Comparison of ENCODE assay signal across 15 mouse cellular contexts in genomic region chr4:32564918-32565317, GRCm38 (mm10). TPM values are rescaled to one million over a fixed set of nuclear protein-coding genes. Genes with fewer than 3 reads are reported as not detected.
A peak's percentile ranks its signal among the peaks of the same experiment; 100 is the strongest.
DNase-seq lines count a peak whose midpoint lies in the region; ATAC-seq lines count a peak whose summit lies in the region.
"Had no signal": no experiment of that assay in that cellular context is flagged by ENCODE, and none has a peak within 500 bp of the region (broad histone marks: within the 10 kb centered on the region; RNA-seq: fewer than 3 reads in every experiment).

No protein-coding gene starts in this region.

- no peak overlapping the region for H3K9ac ChIP-seq in liver, embryonic 13.5 days
- no peak overlapping the region for H3K9ac ChIP-seq in liver, embryonic 11.5 days (ENCODE audit: low read depth, low read length)
- H3K9ac ChIP-seq: forebrain, embryonic 15.5 days had no signal

- no peaks in the 10 kb centered on the region for H3K9me3 ChIP-seq in liver, embryonic 13.5 days (replicated peaks)
- H3K9me3 ChIP-seq in liver, embryonic 11.5 days (ENCODE audit: control insufficient read depth, low read length): no peaks in the 10 kb centered on the region
- H3K9me3 ChIP-seq: forebrain, embryonic 15.5 days had no signal

- H3K36me3 ChIP-seq in liver, embryonic 13.5 days: peaks cover 4% of the 10 kb centered on the region; the same call in 1 of the 2 replicates
- H3K36me3 ChIP-seq in liver, embryonic 11.5 days (ENCODE audit: control insufficient read depth, insufficient read depth, low read length): no peaks in the 10 kb centered on the region

- H3K27ac ChIP-seq in liver, embryonic 13.5 days: 0 out of 2 replicates have a peak overlapping the region, but pooled peaks have one; percentile 30
- no peak overlapping the region for H3K27ac ChIP-seq in liver, embryonic 11.5 days (ENCODE audit: low read depth, low read length)
- peak overlapping the region; percentile 37 for H3K27ac ChIP-seq in brown adipose tissue, adult 24 weeks (replicated peaks; ENCODE audit: low read depth, low read length)
- H3K27ac ChIP-seq: forebrain, embryonic 15.5 days had no signal

- peaks cover 31% of the 10 kb centered on the region for H3K4me1 ChIP-seq in liver, embryonic 13.5 days (replicated peaks)
- peaks cover 9% of the 10 kb centered on the region; the same call in 1 of the 2 replicates for H3K4me1 ChIP-seq in liver, embryonic 11.5 days (replicated peaks; ENCODE audit: control insufficient read depth, insufficient read depth, low read length)
- H3K4me1 ChIP-seq in brown adipose tissue, adult 24 weeks (ENCODE audit: control insufficient read depth, insufficient read depth, insufficient read length, low read length): peaks cover 3% of the 10 kb centered on the region; the same call in 1 of the 2 replicates

- no peak overlapping the region for H3K4me2 ChIP-seq in liver, embryonic 13.5 days
- no peak overlapping the region for H3K4me2 ChIP-seq in liver, embryonic 11.5 days
- H3K4me2 ChIP-seq: forebrain, embryonic 15.5 days had no signal

- no peaks in the 10 kb centered on the region for H3K27me3 ChIP-seq in liver, embryonic 13.5 days
- H3K27me3 ChIP-seq in liver, embryonic 11.5 days (replicated peaks; ENCODE audit: control insufficient read depth, insufficient read depth, low read length): no peaks in the 10 kb centered on the region
- H3K27me3 ChIP-seq: forebrain, embryonic 15.5 days had no signal

- no peak for ATAC-seq in liver, embryonic 13.5 days (ENCODE audit: low read depth)
- no peak for ATAC-seq in liver, embryonic 11.5 days (replicated peaks; ENCODE audit: low FRiP score)
- ATAC-seq in CD4-positive, CD25-positive, alpha-beta regulatory T cell, adult 4 months: peak; percentile 48
- peak; percentile 81 for ATAC-seq in monocyte, adult 5-6 weeks (replicated peaks; ENCODE audit: insufficient number of reproducible peaks, low FRiP score, low TSS enrichment, poor library complexity, severe bottlenecking)
- ATAC-seq: forebrain, embryonic 15.5 days; midbrain, embryonic 16.5 days had no signal

- 29% methylated on average over 8 of the region's 8 CpGs for WGBS in liver, embryonic 13.5 days (ENCODE audit: insufficient replicate concordance)
- WGBS in liver, embryonic 11.5 days: 51% methylated on average over 8 of the region's 8 CpGs

- no peak for DNase-seq in liver, embryonic 13.5 days
- DNase-seq in liver, embryonic 11.5 days (ENCODE audit: low spot score): no peak
- no peak for DNase-seq in cerebellum, postnatal 36 days
- DNase-seq in right cerebral cortex, adult 2 months (ENCODE audit: low spot score in 2 of 2): no peak
- DNase-seq: cerebellum, postnatal 10 days; kidney, postnatal 25 days had no signal

- H3K4me3 ChIP-seq in liver, embryonic 13.5 days (replicated peaks): no peak overlapping the region
- no peak overlapping the region for H3K4me3 ChIP-seq in liver, embryonic 11.5 days (ENCODE audit: low read depth, low read length)
- H3K4me3 ChIP-seq in brown adipose tissue, adult 24 weeks (ENCODE audit: insufficient read depth, low read depth, low read length): no peak overlapping the region
- H3K4me3 ChIP-seq: forebrain, embryonic 15.5 days had no signal

RNA-seq across cellular contexts. Expression of gene Gja10, which starts 37.6 kb away (rescaled TPM):
- 0.08 TPM in 1 of 2 replicates, not detected in the other for polyA plus RNA-seq in liver, embryonic 13.5 days (2015; fragmentation: Nextera tagmentation; extraction: Ambion mirVana)
- 0.09 TPM in 1 of 2 replicates, not detected in the other for polyA plus RNA-seq in liver, embryonic 11.5 days (2014; fragmentation: Nextera tagmentation; extraction: Ambion mirVana)
- under 1 TPM in 1 of 2 experiments, not detected in 1; 0.33 TPM for polyA plus RNA-seq in CD4-positive, CD25-positive, alpha-beta regulatory T cell, adult 4 months (2017; shearing (Covaris generic))
- not detected in 2 replicates for polyA plus RNA-seq in brown adipose tissue, adult 24 weeks (2012; ENCODE audit: insufficient read depth, insufficient read length, missing spikeins)
- total RNA-seq in monocyte, adult 5-6 weeks (2017): 0.29 TPM in 1 of 3 replicates, not detected in the others
- total RNA-seq: gastrocnemius, adult 8-10 months; left cerebral cortex, postnatal 10 days had no signal
- polyA plus RNA-seq: embryonic facial prominence, embryonic 14.5 days; forebrain, embryonic 15.5 days; heart, postnatal 0 days had no signal

RNA-seq across cellular contexts. Expression of gene Casp8ap2, which starts 50.3 kb away (rescaled TPM):
- polyA plus RNA-seq in liver, embryonic 13.5 days (2015; fragmentation: Nextera tagmentation; extraction: Ambion mirVana): 37.9 and 42.7 TPM in 2 replicates
- polyA plus RNA-seq in liver, embryonic 11.5 days (2014; fragmentation: Nextera tagmentation; extraction: Ambion mirVana): 43.2 and 48.2 TPM in 2 replicates
- polyA plus RNA-seq in CD4-positive, CD25-positive, alpha-beta regulatory T cell, adult 4 months (2017; shearing (Covaris generic)): 10 to 100 TPM; 38.5 to 46.1 TPM
- 5.1 and 7.9 TPM in 2 replicates for polyA plus RNA-seq in brown adipose tissue, adult 24 weeks (2012; ENCODE audit: insufficient read depth, insufficient read length, missing spikeins)
- 39.7 to 46.2 TPM (median 40.0 TPM) in 3 replicates for total RNA-seq in monocyte, adult 5-6 weeks (2017)

Comparison
In these comparisons a context has a peak if more than half of its experiments do, and no peak if none do; other contexts are left out.
1. ATAC-seq: peak in CD4-positive, CD25-positive, alpha-beta regulatory T cell, adult 4 months (single experiment) and monocyte, adult 5-6 weeks (single experiment); none in liver, embryonic 13.5 days (single experiment) and liver, embryonic 11.5 days (single experiment).